Mouse (Mus musculus) myocyte (in vitro differentiated cells): Measurements from ENCODE around the gene Tuba1a. TPM values are rescaled to one million over a fixed set of nuclear protein-coding genes. Genes with fewer than 3 reads are reported as not detected.
A peak's percentile ranks its signal among the peaks of the same experiment; 100 is the strongest.

Source experiments
- H3K27me3 ChIP-seq: one replicate; pipeline ENCODE4 v1.6.1; 2011; ENCODE audit not compliant: control insufficient read depth, insufficient read depth, insufficient read length
- H3K36me3 ChIP-seq: one replicate; pipeline ENCODE4 v1.6.1; 2011; ENCODE audit not compliant: control insufficient read depth, insufficient read depth
- H3K4me2 ChIP-seq: one replicate; pipeline ENCODE4 v1.6.1; 2011; ENCODE audit warnings: low read depth, control low read depth
- H3K4me3 ChIP-seq: one replicate; pipeline ENCODE4 v1.5.1; 2011; ENCODE audit warnings: mild to moderate bottlenecking, control low read depth, moderate library complexity
- H3K79me2 ChIP-seq: one replicate; pipeline ENCODE4 v1.6.1; 2011; ENCODE audit not compliant: control insufficient read depth, insufficient read depth
- H3ac ChIP-seq: one replicate; pipeline ENCODE4 v1.6.1; 2011; ENCODE audit not compliant: control insufficient read depth, insufficient read length
- CEBPB ChIP-seq: IDR thresholded peaks from 2 replicates; pipeline ENCODE4 v1.6.1; 2011; ENCODE audit warnings: mild to moderate bottlenecking, moderate library complexity; ENCODE audit not compliant: poor library complexity, insufficient read depth, severe bottlenecking
- E2F4 ChIP-seq: IDR thresholded peaks from one replicate; pipeline ENCODE4 v1.6.1; 2011; ENCODE audit warnings: mild to moderate bottlenecking, control low read depth, moderate library complexity; ENCODE audit not compliant: insufficient read depth
- MAX ChIP-seq: IDR thresholded peaks from one replicate; pipeline ENCODE4 v1.6.1; 2011; ENCODE audit warnings: low read depth, mild to moderate bottlenecking, control low read depth
- MYOD1 ChIP-seq, 3 experiments: IDR thresholded peaks; one replicate each; pipeline ENCODE4 v1.6.1; 2011; ENCODE audit warnings: control low read depth in 2 of 3, low read depth in 2 of 3, mild to moderate bottlenecking in 2 of 3, moderate library complexity in 1 of 3; ENCODE audit not compliant: insufficient read length in 2 of 3, control insufficient read depth in 1 of 3
- MYOG ChIP-seq, 3 experiments: IDR thresholded peaks; one replicate each; pipeline ENCODE4 v1.6.1; 2011; ENCODE audit warnings: control low read depth in 2 of 3, low read depth in 2 of 3, mild to moderate bottlenecking in 2 of 3; ENCODE audit not compliant: insufficient read length in 2 of 3, control insufficient read depth in 1 of 3, insufficient read depth in 1 of 3
- POLR2A ChIP-seq: IDR thresholded peaks from one replicate; pipeline ENCODE4 v1.6.1; 2011; ENCODE audit warnings: low read depth, mild to moderate bottlenecking, control low read depth, moderate library complexity; ENCODE audit not compliant: insufficient read length
- POLR2AphosphoS2 ChIP-seq: IDR thresholded peaks from one replicate; pipeline ENCODE4 v1.6.1; 2011; ENCODE audit warnings: low read depth, control low read depth; ENCODE audit not compliant: insufficient read length
- REST ChIP-seq: IDR thresholded peaks from one replicate; pipeline ENCODE4 v1.6.1; 2011; ENCODE audit warnings: mild to moderate bottlenecking, control low read depth, moderate library complexity; ENCODE audit not compliant: insufficient read depth, insufficient read length
- SRF ChIP-seq: IDR thresholded peaks from one replicate; pipeline ENCODE4 v1.6.1; 2011; ENCODE audit warnings: low read depth; ENCODE audit not compliant: control insufficient read depth, insufficient read length
- TCF12 ChIP-seq: IDR thresholded peaks from one replicate; pipeline ENCODE4 v1.6.1; 2011; ENCODE audit warnings: mild to moderate bottlenecking, control low read depth; ENCODE audit not compliant: poor library complexity, insufficient read depth, severe bottlenecking
- TCF3 ChIP-seq: IDR thresholded peaks from one replicate; pipeline ENCODE4 v1.6.1; 2011; ENCODE audit warnings: low read depth, control low read depth; ENCODE audit not compliant: insufficient read length
- USF1 ChIP-seq: IDR thresholded peaks from one replicate; pipeline ENCODE4 v1.6.1; 2011; ENCODE audit warnings: low read depth, mild to moderate bottlenecking, control low read depth, moderate library complexity
- polyA plus RNA-seq: library from polyadenylated mRNA; unstranded; fragments of >200 nt; fragmentation: generic; extraction: Trizol; gene quantifications from one replicate; pipeline ENCODE4 v1.2.1, GENCODE M21; 2012; ENCODE audit warnings: missing spikeins

Tuba1a gene
- polyA plus RNA-seq, 1 experiment = 3,074 TPM

DNA sequence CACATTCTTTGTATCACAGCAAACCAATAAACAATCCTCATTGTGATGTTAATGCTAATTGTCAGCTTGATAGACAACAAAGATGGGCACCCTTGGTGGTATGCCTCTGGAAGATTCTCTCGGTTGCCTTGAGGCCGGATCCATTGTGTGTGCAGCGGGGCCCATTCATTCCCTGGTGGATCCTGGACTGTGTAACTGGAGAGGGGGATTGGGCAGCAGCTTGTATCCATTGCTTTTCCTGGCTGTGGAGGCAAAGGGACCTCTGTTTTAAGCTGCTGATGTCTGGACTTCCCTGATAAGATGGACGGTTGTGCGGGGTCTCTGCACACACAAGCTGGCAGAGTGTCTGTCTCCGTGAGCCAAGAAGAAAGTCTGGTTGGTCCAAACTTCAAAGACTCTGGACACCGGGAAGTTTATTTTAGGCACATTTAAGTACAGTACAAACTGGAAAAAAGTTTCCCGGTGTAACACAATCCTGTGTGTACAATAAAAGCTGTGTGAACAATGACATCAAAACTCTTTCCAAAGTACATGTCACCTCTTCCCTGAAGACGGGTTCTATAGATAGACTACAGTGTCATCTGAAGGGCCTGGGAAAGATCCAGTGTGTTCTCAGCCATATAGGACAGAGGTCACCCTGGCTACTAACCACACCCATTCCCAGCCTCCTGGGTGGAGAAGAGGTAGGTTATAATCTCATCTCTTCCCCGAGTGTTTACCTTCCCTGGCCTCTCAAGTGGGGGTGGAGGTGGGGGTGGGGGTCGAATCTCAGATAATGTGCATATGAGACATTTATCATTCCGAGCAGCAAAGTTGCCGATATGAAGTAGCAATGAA, 44.7 kb upstream of the Tuba1a start:
- no peak for TF ChIP-seq MAX
- no peak for TF ChIP-seq MYOD1 (IDR thresholded peaks at IDR 0.05; ENCODE audit: control insufficient read depth in 1 of 3, insufficient read length in 2 of 3, low read depth in 2 of 3)
- no peak for TF ChIP-seq POLR2AphosphoS2
- no peak for TF ChIP-seq POLR2A
- TF ChIP-seq MYOG (IDR thresholded peaks at IDR 0.05; ENCODE audit: control insufficient read depth in 1 of 3, insufficient read depth in 1 of 3, insufficient read length in 2 of 3, low read depth in 2 of 3) = no peak
- TF ChIP-seq E2F4 = no peak
- TF ChIP-seq REST = no peak
- TF ChIP-seq USF1 = no peak
- Histone ChIP-seq H3K27me3 (no peaks in the 10 kb centered on the region), H3ac (no peak overlapping the region), H3K4me2 (no peak overlapping the region), H3K79me2 (no peaks in the 10 kb centered on the region), H3K4me3 (no peak overlapping the region), H3K36me3 (no peaks in the 10 kb centered on the region)

DNA sequence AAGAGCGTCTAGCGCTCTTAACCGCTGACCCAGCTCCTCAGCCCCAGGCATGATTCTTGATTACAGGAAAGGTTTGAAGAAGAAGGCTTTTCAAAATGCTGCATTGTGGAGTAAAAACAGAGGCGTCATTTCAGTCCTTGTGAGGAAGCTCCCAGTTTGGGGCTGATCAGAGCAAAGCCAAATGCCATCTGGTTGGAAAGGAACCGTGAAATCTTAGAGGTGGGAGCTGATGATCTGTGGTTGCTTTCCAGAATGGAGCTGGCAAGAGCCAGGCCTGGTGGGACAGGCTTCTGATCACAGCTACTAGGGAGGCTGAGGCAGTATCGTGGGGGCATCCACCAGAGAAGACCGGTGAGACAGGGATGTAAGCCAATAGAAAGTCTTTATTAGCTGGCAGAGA, 43.3 kb upstream of the Tuba1a start:
- no peaks in the 10 kb centered on the region for H3K79me2 ChIP-seq
- no peaks in the 10 kb centered on the region for H3K27me3 ChIP-seq
- H3K4me2 ChIP-seq = no peak overlapping the region
- TF ChIP-seq USF1 (no peak), MYOD1 (IDR thresholded peaks at IDR 0.05; ENCODE audit: control insufficient read depth in 1 of 3, insufficient read length in 2 of 3, low read depth in 2 of 3) (no peak), E2F4 (no peak), CEBPB (no peak), MAX (no peak), POLR2AphosphoS2 (no peak), SRF (no peak), POLR2A (no peak), MYOG (IDR thresholded peaks at IDR 0.05; ENCODE audit: control insufficient read depth in 1 of 3, insufficient read depth in 1 of 3, insufficient read length in 2 of 3, low read depth in 2 of 3) (no peak), TCF3 (no peak), REST (no peak)
- H3K4me3 ChIP-seq = no peak overlapping the region
- no peaks in the 10 kb centered on the region for H3K36me3 ChIP-seq
- H3ac ChIP-seq = no peak overlapping the region

DNA sequence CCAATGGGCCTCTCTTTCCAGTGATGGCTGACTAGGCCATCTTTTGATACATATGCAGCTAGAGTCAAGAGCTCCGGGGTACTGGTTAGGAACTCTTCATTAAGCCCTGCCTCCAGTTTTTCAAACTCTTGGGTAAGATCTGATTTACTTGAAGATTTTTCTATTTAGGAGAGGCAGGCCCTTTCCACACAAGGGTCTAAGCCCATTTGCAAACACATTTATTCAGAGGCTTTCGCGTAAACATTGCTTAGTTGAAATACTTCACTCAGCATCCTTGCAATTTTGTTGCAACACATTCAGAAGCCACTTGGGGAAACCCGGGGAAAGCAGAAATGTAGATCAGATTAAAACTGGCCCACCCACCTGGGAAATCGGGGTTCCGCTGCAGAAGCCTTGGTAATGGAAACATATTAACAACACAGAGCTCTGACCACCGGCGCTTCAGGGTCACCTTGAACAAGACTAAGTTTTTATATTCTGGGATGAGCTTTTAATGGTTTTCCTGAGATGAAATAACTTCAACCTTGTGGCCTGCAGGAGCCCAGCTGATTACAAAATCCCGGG, 41.5 kb upstream of the Tuba1a start:
- no peak overlapping the region for H3K4me3 ChIP-seq
- H3K4me2 ChIP-seq = no peak overlapping the region
- H3K79me2 ChIP-seq = no peaks in the 10 kb centered on the region
- H3K36me3 ChIP-seq = no peaks in the 10 kb centered on the region
- no peak overlapping the region for H3ac ChIP-seq
- H3K27me3 ChIP-seq = no peaks in the 10 kb centered on the region
- TF ChIP-seq MYOG (IDR thresholded peaks at IDR 0.05; ENCODE audit: control insufficient read depth in 1 of 3, insufficient read depth in 1 of 3, insufficient read length in 2 of 3, low read depth in 2 of 3) (no peak), POLR2AphosphoS2 (no peak), CEBPB (no peak), SRF (no peak), TCF12 (no peak), POLR2A (no peak), USF1 (no peak)

DNA sequence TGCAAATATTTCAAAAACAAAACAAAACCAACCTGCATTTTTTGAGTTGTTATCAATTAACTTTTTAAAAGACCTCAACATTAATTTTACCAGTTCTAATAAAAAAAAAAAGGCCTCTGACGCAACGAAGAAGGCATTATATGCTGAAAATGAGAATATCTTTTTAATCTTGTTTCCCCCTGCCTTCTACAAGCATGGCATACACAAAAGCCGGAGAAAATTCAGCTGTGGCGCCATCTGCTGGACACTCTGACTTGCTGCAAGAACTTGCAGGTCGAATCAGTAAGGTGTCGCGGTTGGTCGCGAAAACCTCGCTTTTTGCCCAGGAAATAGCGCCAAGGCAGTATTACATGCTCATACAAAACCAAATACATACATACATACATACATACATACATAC, 40.4 kb upstream of the Tuba1a start:
- Histone ChIP-seq H3K27me3 (no peaks in the 10 kb centered on the region), H3K36me3 (no peaks in the 10 kb centered on the region), H3K4me3 (peak overlapping the region; percentile 34), H3K4me2 (peak overlapping the region; percentile 96), H3ac (peak overlapping the region; percentile 42), H3K79me2 (no peaks in the 10 kb centered on the region)
- TF ChIP-seq E2F4 (no peak), MYOD1 (IDR thresholded peaks at IDR 0.05; ENCODE audit: control insufficient read depth in 1 of 3, insufficient read length in 2 of 3, low read depth in 2 of 3) (no peak), TCF12 (no peak), CEBPB (no peak), MYOG (IDR thresholded peaks at IDR 0.05; ENCODE audit: control insufficient read depth in 1 of 3, insufficient read depth in 1 of 3, insufficient read length in 2 of 3, low read depth in 2 of 3) (no peak)

GRCm38 (mm10) chr15:98993093-98993793, 39.7 kb upstream of the Tuba1a start:
- no peaks in the 10 kb centered on the region for H3K27me3 ChIP-seq
- H3K4me2 ChIP-seq = peak overlapping the region; percentile 99
- peak overlapping the region; percentile 34 for H3K4me3 ChIP-seq
- H3K36me3 ChIP-seq = no peaks in the 10 kb centered on the region
- H3K79me2 ChIP-seq = no peaks in the 10 kb centered on the region
- H3ac ChIP-seq = peak overlapping the region; percentile 42
- TF ChIP-seq TCF3 (peak; percentile 9), MYOG (IDR thresholded peaks at IDR 0.05; ENCODE audit: control insufficient read depth in 1 of 3, insufficient read depth in 1 of 3, insufficient read length in 2 of 3, low read depth in 2 of 3) (peak in 2 of 3 experiments; percentile 18 to 80), POLR2A (peak; percentile 77), TCF12 (no peak), MYOD1 (IDR thresholded peaks at IDR 0.05; ENCODE audit: control insufficient read depth in 1 of 3, insufficient read length in 2 of 3, low read depth in 2 of 3) (peak in 1 of 3 experiments; percentile 65), REST (peak; percentile 17), MAX (peak; percentile 39), E2F4 (no peak), SRF (peak; percentile 86), POLR2AphosphoS2 (peak; percentile 99), USF1 (no peak), CEBPB (peak; percentile 88)
